Mouse (Mus musculus): Measurements from ENCODE around the gene Dhrs9. TPM values are rescaled to one million over a fixed set of nuclear protein-coding genes. Genes with fewer than 3 reads are reported as not detected.

Gene Dhrs9
- polyA plus RNA-seq, 1 experiment: 0.36 TPM

- no peak for DNase-seq (ENCODE audit: low spot score)
Observed at GRCm38 (mm10) chr2:69418294-69418881, 38.1 kb downstream of the Dhrs9 start.

DNA sequence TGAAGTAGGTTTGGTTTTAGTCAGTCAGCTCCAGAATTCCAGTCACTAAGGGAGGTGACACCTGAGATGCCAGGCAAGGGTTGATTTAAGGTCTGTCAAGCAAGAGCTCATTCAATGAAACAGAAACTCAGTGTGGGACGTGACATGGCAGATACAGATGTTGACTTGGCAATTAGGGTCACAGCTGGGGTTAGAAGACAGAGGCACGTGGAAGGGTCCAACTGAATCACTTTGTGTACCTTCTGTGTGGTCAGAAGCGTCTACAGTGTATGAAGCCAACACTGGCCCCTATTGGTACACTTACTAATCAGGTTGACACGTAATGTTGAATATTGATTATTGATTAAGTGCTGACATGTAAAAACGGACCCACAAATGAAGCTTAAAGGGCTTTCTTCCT, 44.6 kb downstream of the Dhrs9 start:
- DNase-seq (ENCODE audit: low spot score): no peak

- DNase-seq (ENCODE audit: low spot score): no peak
Observed at GRCm38 (mm10) chr2:69426081-69426480, 45.8 kb downstream of the Dhrs9 start.

GRCm38 (mm10) chr2:69427141-69427540, 46.9 kb downstream of the Dhrs9 start:
- DNase-seq (ENCODE audit: low spot score): no peak

DNA sequence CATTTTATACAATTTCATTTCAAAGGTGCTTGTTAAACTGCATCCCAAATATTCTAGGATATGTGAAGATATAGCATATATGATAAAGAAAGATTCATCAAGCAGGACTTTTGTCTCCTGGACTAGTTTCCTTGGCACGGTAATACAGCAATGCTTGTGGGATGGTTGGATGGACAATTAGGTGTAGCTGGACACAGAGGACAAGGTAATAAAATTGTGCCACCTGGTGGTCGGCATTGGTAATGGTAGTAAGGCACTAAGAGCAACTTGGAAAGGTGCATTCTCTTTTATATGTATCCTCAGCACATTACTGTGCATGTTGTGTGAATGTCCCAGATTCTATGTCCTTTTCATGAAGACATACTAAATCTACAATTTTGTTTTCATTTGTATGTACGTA, 47.9 kb downstream of the Dhrs9 start:
- no peak for DNase-seq (ENCODE audit: low spot score)

GRCm38 (mm10) chr2:69441656-69442055, 61.4 kb downstream of the Dhrs9 start:
- DNase-seq (ENCODE audit: low spot score): no peak

- no peak for DNase-seq (ENCODE audit: low spot score)
Observed at GRCm38 (mm10) chr2:69445896-69446472, 65.7 kb downstream of the Dhrs9 start.

DNA sequence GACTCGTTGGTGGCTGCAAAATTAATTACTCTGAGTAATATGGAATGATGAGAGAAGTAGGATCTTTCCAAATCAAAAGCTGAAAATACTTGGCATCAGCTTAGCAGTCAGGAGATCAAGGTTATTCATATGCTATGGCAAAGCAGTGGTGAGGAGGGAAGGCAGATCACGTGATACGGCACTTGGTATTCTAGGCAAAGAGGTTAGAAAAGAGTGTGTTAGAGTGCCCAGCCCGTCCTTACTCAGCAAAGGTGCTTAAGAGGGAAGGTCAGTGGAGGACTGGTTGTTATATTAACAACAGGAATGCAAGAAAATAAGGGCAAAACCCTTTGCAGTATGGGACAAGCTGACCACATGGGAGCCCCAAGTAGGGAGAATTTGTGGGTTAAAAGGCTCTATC, 68.3 kb downstream of the Dhrs9 start:
- no peak for DNase-seq (ENCODE audit: low spot score)

DNA sequence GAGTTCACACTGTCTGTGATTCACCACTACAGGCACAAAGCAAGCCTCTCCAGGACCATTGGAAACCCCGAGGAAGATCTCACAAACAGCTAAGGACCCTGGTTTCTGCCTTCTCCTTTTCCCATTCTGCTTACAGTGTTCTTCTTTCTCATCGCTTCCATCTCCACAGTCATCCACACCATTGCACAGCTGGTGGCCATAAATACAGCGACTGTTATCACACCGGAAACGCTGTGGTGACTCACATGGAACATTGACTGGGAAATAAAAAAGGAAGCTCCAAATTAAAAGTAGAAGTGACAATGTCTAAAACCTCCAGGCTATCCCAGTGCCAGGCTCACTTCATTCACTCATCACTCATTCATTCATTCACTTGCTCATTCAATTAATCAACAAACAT, 70.9 kb downstream of the Dhrs9 start:
- no peak for DNase-seq (ENCODE audit: low spot score)

Other genes with a start within 250 kb of the Dhrs9 start
- gene Nostrin, start 244.6 kb upstream of the Dhrs9 start, polyA plus RNA-seq (2012; rRNA removed): 6.1 and 7.8 TPM in 2 replicates
- gene Spc25, start 174.3 kb upstream of the Dhrs9 start, polyA plus RNA-seq (2012; rRNA removed): 2.6 and 2.9 TPM in 2 replicates
- gene G6pc2, start 169.4 kb upstream of the Dhrs9 start, polyA plus RNA-seq (2012; rRNA removed): not detected in 2 replicates
- 0.19 and 0.39 TPM in 2 replicates for gene Abcb11, start 37.8 kb upstream of the Dhrs9 start, polyA plus RNA-seq (2012; rRNA removed)
- 0.19 and 0.22 TPM in 2 replicates for gene Lrp2, start 205.6 kb downstream of the Dhrs9 start, polyA plus RNA-seq (2012; rRNA removed)